Mouse (Mus musculus) brain, adult 10 weeks (tissue): Measurements from ENCODE around the gene Tpsb2. TPM values are rescaled to one million over a fixed set of nuclear protein-coding genes. Genes with fewer than 3 reads are reported as not detected.

ENCODE experiments used
- polyA plus RNA-seq: library from polyadenylated mRNA; stranded (reverse); fragments of 350-450 nt; fragmentation: Illumina TruSeq; extraction: RNeasy Lipid Tissue Mini Kit (QIAGEN cat#74804); gene quantifications from one replicate; pipeline ENCODE4 v1.2.3, GENCODE M21; 2015; ENCODE audit warnings: low read depth, low replicate concordance

Gene Tpsb2
- polyA plus RNA-seq, result 0.45 TPM

DNA sequence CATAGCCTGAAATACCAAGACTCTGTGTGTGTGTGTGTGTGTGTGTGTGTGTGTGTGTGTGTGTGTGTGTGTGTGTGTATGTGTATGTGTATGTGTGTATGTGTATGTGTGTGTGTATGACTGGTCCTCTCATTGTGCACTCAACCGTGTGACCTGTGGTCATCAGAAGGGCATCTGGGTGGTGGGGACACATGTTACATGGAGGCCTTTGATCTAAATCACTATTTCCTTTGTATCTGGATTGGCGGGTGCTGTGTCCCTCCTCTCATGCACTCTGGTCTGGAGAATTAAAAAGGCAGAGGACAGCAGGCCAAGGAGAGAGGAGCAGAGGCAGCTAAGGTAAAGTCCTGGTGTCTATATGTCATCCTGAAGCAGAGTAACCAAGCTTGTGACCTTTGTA is at the start of gene Tpsb2:
Gene Tpsb2 (plus strand): TSS at position 301 of the 400 bp plus-strand sequence.

DNA sequence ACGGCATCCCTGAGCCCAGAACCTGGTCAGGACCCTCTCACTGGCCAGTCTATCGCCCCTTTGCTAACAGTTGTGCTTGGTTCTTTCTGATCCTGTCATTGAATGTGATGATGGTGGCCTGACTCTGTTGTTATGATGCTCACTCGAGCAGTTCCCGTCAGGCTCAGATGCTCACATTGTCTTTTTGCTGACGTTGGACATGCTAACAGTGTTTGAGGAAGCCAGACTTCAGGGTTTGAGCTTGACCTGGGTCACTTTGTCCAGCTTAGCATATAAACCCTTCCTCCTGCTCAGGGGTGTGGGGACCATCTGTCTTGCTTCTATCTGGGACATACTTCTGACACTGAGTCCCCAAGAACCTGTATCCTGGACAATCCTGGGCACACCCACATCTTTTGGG is 47.8 kb upstream of the Tpsb2 start, which contains the start of gene Prss29:
Gene Prss29 (plus strand): TSS at position 301 of the 400 bp plus-strand sequence.

DNA sequence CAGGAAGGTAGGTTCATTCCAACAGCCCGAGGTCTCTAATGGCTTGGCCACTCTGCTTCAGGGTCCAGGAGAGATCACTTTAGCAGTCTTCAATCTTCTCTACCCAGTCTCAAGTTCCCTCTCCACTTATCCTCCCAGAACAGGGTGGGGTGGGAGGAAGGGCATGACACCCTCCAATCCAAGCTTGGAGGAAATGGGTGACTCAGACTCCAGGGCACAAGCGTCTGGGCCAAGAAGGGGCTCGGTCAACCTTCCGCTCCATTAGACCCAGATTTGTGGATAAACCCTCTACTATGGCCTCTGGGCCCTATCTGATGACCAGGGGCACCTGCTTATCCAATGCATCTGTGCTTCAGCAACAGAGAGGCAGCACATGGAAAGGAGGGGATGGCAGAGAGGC is 20.6 kb upstream of the Tpsb2 start, which contains the start of gene Tpsab1:
Gene Tpsab1 (minus strand): TSS at position 101 of the 400 bp plus-strand sequence.

DNA sequence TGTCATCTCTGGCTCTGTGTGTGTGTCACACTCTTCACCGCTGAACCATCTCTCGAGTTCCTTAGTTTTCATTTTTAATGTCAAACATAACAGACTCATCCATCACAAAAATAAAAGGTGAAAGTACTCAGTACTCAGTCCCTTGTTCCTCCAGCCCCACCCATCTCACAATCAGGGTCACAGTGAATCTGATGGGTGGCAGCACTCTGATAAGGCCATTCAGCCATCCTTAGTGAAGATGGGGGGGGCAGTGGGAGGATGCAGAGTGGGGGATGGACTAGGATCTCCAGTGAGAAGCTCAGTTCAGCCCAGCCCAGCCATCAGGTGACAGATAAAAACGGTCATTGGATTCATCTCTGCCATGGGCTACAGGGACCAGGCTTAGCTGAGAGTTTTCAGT is 2.9 kb downstream of the Tpsb2 start, which contains the start of gene Tpsg1:
Gene Tpsg1 (plus strand): TSS at position 301 of the 400 bp plus-strand sequence.

Other genes with a start within 250 kb of the Tpsb2 start
- not detected for gene Ptx4, start 245.5 kb upstream of the Tpsb2 start, polyA plus RNA-seq
- gene Clcn7, start 232.9 kb upstream of the Tpsb2 start, polyA plus RNA-seq, result 34.5 TPM
- gene Ccdc154, start 203.8 kb upstream of the Tpsb2 start, polyA plus RNA-seq, result not detected
- not detected for gene Gm38655, start 190.8 kb upstream of the Tpsb2 start, polyA plus RNA-seq
- 24.5 TPM for gene BC003965, start 181.8 kb upstream of the Tpsb2 start, polyA plus RNA-seq
- gene Unkl, start 177.9 kb upstream of the Tpsb2 start, polyA plus RNA-seq, result 35.6 TPM
- gene Gnptg, start 126.2 kb upstream of the Tpsb2 start, polyA plus RNA-seq, result 127 TPM
- gene Tsr3, start 126.1 kb upstream of the Tpsb2 start, polyA plus RNA-seq, result 33.2 TPM
- 27.7 TPM for gene Baiap3, start 109.9 kb upstream of the Tpsb2 start, polyA plus RNA-seq
- 197 TPM for gene Ube2i, start 91.7 kb upstream of the Tpsb2 start, polyA plus RNA-seq
- gene Prss34, start 67.9 kb upstream of the Tpsb2 start, polyA plus RNA-seq, result not detected
- gene Prss28, start 57.7 kb upstream of the Tpsb2 start, polyA plus RNA-seq, result not detected
- not detected for gene Prss29, start 47.7 kb upstream of the Tpsb2 start, polyA plus RNA-seq
- not detected for gene Tpsab1, start 20.7 kb upstream of the Tpsb2 start, polyA plus RNA-seq
- gene Tpsg1, start 3.0 kb downstream of the Tpsb2 start, polyA plus RNA-seq, result not detected
- gene Cacna1h, start 67.5 kb downstream of the Tpsb2 start, polyA plus RNA-seq, result 24.6 TPM
- 0.89 TPM for gene Tekt4, start 88.3 kb downstream of the Tpsb2 start, polyA plus RNA-seq
- 0.22 TPM for gene Sstr5, start 131.0 kb downstream of the Tpsb2 start, polyA plus RNA-seq
- gene Sox8, start 204.4 kb downstream of the Tpsb2 start, polyA plus RNA-seq, result 37.3 TPM
- gene Lmf1, start 212.8 kb downstream of the Tpsb2 start, polyA plus RNA-seq, result 17.9 TPM